Mouse (Mus musculus): ENCODE measurements around the gene Sik2. TPM values are rescaled to one million over a fixed set of nuclear protein-coding genes. Genes with fewer than 3 reads are reported as not detected.
A peak's percentile ranks its signal among the peaks of the same experiment; 100 is the strongest.

Sik2 gene
- total RNA-seq, 1 experiment from 2014 or later = 33.9 TPM

- ATAC-seq (ENCODE audit: extremely low read depth, insufficient number of reproducible peaks, low FRiP score, poor library complexity, severe bottlenecking) = no peak
Measured at GRCm38 (mm10) chr9:50884093-50884492, 124.8 kb downstream of the Sik2 start.

GRCm38 (mm10) chr9:50882183-50882582 is 126.7 kb downstream of the Sik2 start:
- ATAC-seq (ENCODE audit: extremely low read depth, insufficient number of reproducible peaks, low FRiP score, poor library complexity, severe bottlenecking) = no peak

GRCm38 (mm10) chr9:50877431-50877830 is 131.4 kb downstream of the Sik2 start:
- no peak for ATAC-seq (ENCODE audit: extremely low read depth, insufficient number of reproducible peaks, low FRiP score, poor library complexity, severe bottlenecking)

GRCm38 (mm10) chr9:50876287-50876686 is 132.6 kb downstream of the Sik2 start:
- ATAC-seq (ENCODE audit: extremely low read depth, insufficient number of reproducible peaks, low FRiP score, poor library complexity, severe bottlenecking) = no peak

- ATAC-seq (ENCODE audit: extremely low read depth, insufficient number of reproducible peaks, low FRiP score, poor library complexity, severe bottlenecking) = no peak
Measured at GRCm38 (mm10) chr9:50875470-50875869, 133.4 kb downstream of the Sik2 start.

GRCm38 (mm10) chr9:50874031-50874430 is 134.8 kb downstream of the Sik2 start:
- no peak for ATAC-seq (ENCODE audit: extremely low read depth, insufficient number of reproducible peaks, low FRiP score, poor library complexity, severe bottlenecking)

GRCm38 (mm10) chr9:50873210-50873609 is 135.7 kb downstream of the Sik2 start:
- ATAC-seq (ENCODE audit: extremely low read depth, insufficient number of reproducible peaks, low FRiP score, poor library complexity, severe bottlenecking) = no peak

- no peak for ATAC-seq (ENCODE audit: extremely low read depth, insufficient number of reproducible peaks, low FRiP score, poor library complexity, severe bottlenecking)
Measured at GRCm38 (mm10) chr9:50868182-50868581, 140.7 kb downstream of the Sik2 start.

- no peak for ATAC-seq (ENCODE audit: extremely low read depth, insufficient number of reproducible peaks, low FRiP score, poor library complexity, severe bottlenecking)
Measured at GRCm38 (mm10) chr9:50867015-50867414, 141.9 kb downstream of the Sik2 start.

GRCm38 (mm10) chr9:50865803-50866202 is 143.1 kb downstream of the Sik2 start:
- ATAC-seq (ENCODE audit: extremely low read depth, insufficient number of reproducible peaks, low FRiP score, poor library complexity, severe bottlenecking) = 0 out of 2 replicates have a peak, but pooled peaks have one; percentile 19

GRCm38 (mm10) chr9:50864877-50865276 is 144.0 kb downstream of the Sik2 start:
- no peak for ATAC-seq (ENCODE audit: extremely low read depth, insufficient number of reproducible peaks, low FRiP score, poor library complexity, severe bottlenecking)

GRCm38 (mm10) chr9:50863824-50864223 is 145.0 kb downstream of the Sik2 start:
- ATAC-seq (ENCODE audit: extremely low read depth, insufficient number of reproducible peaks, low FRiP score, poor library complexity, severe bottlenecking) = no peak

- ATAC-seq (ENCODE audit: extremely low read depth, insufficient number of reproducible peaks, low FRiP score, poor library complexity, severe bottlenecking) = no peak
Measured at GRCm38 (mm10) chr9:50861119-50861839, 147.6 kb downstream of the Sik2 start.

GRCm38 (mm10) chr9:50858681-50859080 is 150.2 kb downstream of the Sik2 start:
- ATAC-seq (ENCODE audit: extremely low read depth, insufficient number of reproducible peaks, low FRiP score, poor library complexity, severe bottlenecking) = no peak

- no peak for ATAC-seq (ENCODE audit: extremely low read depth, insufficient number of reproducible peaks, low FRiP score, poor library complexity, severe bottlenecking)
Measured at GRCm38 (mm10) chr9:50857082-50857641, 151.7 kb downstream of the Sik2 start.

- ATAC-seq (ENCODE audit: extremely low read depth, insufficient number of reproducible peaks, low FRiP score, poor library complexity, severe bottlenecking) = peak; percentile 81
Measured at GRCm38 (mm10) chr9:50856341-50857081, 152.4 kb downstream of the Sik2 start.

- ATAC-seq (ENCODE audit: extremely low read depth, insufficient number of reproducible peaks, low FRiP score, poor library complexity, severe bottlenecking) = no peak
Measured at GRCm38 (mm10) chr9:50855780-50856179, 153.1 kb downstream of the Sik2 start.

- no peak for ATAC-seq (ENCODE audit: extremely low read depth, insufficient number of reproducible peaks, low FRiP score, poor library complexity, severe bottlenecking)
Measured at GRCm38 (mm10) chr9:50855133-50855766, 153.6 kb downstream of the Sik2 start.

- no peak for ATAC-seq (ENCODE audit: extremely low read depth, insufficient number of reproducible peaks, low FRiP score, poor library complexity, severe bottlenecking)
Measured at GRCm38 (mm10) chr9:50854376-50854775, 154.5 kb downstream of the Sik2 start.
